Comparison of ENCODE assay signal across 11 mouse cellular contexts in the genomic region with DNA sequence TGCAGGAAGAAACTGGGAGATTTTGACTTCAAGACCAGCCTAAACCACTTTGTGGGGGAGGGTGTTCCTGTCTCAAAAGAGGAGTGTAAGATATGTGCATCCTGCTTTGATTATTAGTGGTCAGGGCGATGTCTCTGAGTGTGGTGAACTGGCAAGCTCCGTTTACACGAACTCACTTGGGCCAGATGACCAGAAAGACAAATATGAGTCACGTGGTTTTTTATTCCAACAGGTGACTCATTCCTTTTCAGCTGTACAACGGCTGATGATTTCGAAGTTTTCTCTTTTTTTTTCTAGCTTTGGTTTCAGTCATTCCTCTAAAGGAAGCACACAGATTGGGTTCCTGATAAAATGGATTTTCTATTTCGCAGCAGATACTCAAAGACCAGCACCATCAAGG. TPM values are rescaled to one million over a fixed set of nuclear protein-coding genes. Genes with fewer than 3 reads are reported as not detected.
DNase-seq lines count a peak whose midpoint lies in the region; ATAC-seq and TF ChIP-seq lines count a peak whose summit lies in the region.
"Had no signal": no experiment of that assay in that cellular context is flagged by ENCODE, and none has a peak within 500 bp of the region (broad histone marks: within the 10 kb centered on the region; RNA-seq: fewer than 3 reads in every experiment).

No protein-coding gene starts in this region.

- DNase-seq in heart, postnatal 0 days (ENCODE audit: low spot score): no peak
- no peak for DNase-seq in heart, adult 9 months (ENCODE audit: low spot score in 2 of 2)
- no peak for DNase-seq in lung, adult 18-20 months
- peak; percentile 77 for DNase-seq in NIH3T3 (ENCODE audit: low read depth)
- DNase-seq in c-Kit-positive CD71-positive TER-119-positive erythroid progenitor cells, embryonic 14.5 days (ENCODE audit: low spot score): no peak
- DNase-seq in gastrocnemius, postnatal 10 days: no peak

- no peak overlapping the region for H3K4me3 ChIP-seq in heart, postnatal 0 days (ENCODE audit: low read depth, low read length)
- H3K4me3 ChIP-seq in lung, embryonic 16.5 days (ENCODE audit: low read length): no peak overlapping the region
- H3K4me3 ChIP-seq in neural tube, embryonic 13.5 days: no peak overlapping the region

- 0 out of 2 replicates have a peak overlapping the region, but pooled peaks have one; percentile 14 for H3K4me2 ChIP-seq in heart, postnatal 0 days (ENCODE audit: low read depth, low read length)
- peak overlapping the region; percentile 66 for H3K4me2 ChIP-seq in lung, embryonic 16.5 days (ENCODE audit: low read depth, low read length)
- H3K4me2 ChIP-seq in neural tube, embryonic 13.5 days: peak overlapping the region; percentile 60

- no peaks in the 10 kb centered on the region for H3K36me3 ChIP-seq in heart, postnatal 0 days (replicated peaks; ENCODE audit: control insufficient read depth, insufficient read depth, low read length)
- no peaks in the 10 kb centered on the region for H3K36me3 ChIP-seq in lung, embryonic 16.5 days (ENCODE audit: control insufficient read depth, insufficient read depth, low read length)
- H3K36me3 ChIP-seq in neural tube, embryonic 13.5 days: no peaks in the 10 kb centered on the region
- H3K36me3 ChIP-seq: G1E had no signal

- no peak overlapping the region for H3K27ac ChIP-seq in heart, postnatal 0 days (ENCODE audit: low read depth)
- no peak overlapping the region for H3K27ac ChIP-seq in lung, embryonic 16.5 days (ENCODE audit: low read length)
- no peak overlapping the region for H3K27ac ChIP-seq in neural tube, embryonic 13.5 days (replicated peaks)

- no peak for TF ChIP-seq CTCF in heart, postnatal 0 days (IDR thresholded peaks at IDR 0.05; ENCODE audit: low read depth)

- no peak overlapping the region for H3K9ac ChIP-seq in heart, postnatal 0 days (replicated peaks; ENCODE audit: low read depth, low read length)
- H3K9ac ChIP-seq in lung, embryonic 16.5 days (ENCODE audit: low read length): no peak overlapping the region
- no peak overlapping the region for H3K9ac ChIP-seq in neural tube, embryonic 13.5 days

- WGBS in heart, postnatal 0 days: 54% methylated on average over 7 of the region's 7 CpGs
- 54% methylated on average over 7 of the region's 7 CpGs for WGBS in lung, embryonic 16.5 days
- 85% methylated on average over 7 of the region's 7 CpGs for WGBS in neural tube, embryonic 13.5 days

- no peaks in the 10 kb centered on the region for H3K27me3 ChIP-seq in heart, postnatal 0 days (ENCODE audit: control insufficient read depth, insufficient read depth, low read length)
- H3K27me3 ChIP-seq in lung, embryonic 16.5 days (ENCODE audit: control insufficient read depth, insufficient read depth, low read depth, low read length): no peaks in the 10 kb centered on the region
- H3K27me3 ChIP-seq in neural tube, embryonic 13.5 days: peaks cover 4% of the 10 kb centered on the region

- no peak for TF ChIP-seq EP300 in heart, postnatal 0 days (IDR thresholded peaks at IDR 0.05; ENCODE audit: low read depth)

- H3K4me1 ChIP-seq in heart, postnatal 0 days (ENCODE audit: control insufficient read depth, insufficient read depth): no peaks in the 10 kb centered on the region
- H3K4me1 ChIP-seq in lung, embryonic 16.5 days (replicated peaks; ENCODE audit: control insufficient read depth, insufficient read depth, low read length): peaks cover 5% of the 10 kb centered on the region; the same call in 1 of the 2 replicates
- peaks cover 4% of the 10 kb centered on the region for H3K4me1 ChIP-seq in neural tube, embryonic 13.5 days (replicated peaks)

- H3K9me3 ChIP-seq in heart, postnatal 0 days (replicated peaks; ENCODE audit: control insufficient read depth, low read length): no peaks in the 10 kb centered on the region
- no peaks in the 10 kb centered on the region for H3K9me3 ChIP-seq in lung, embryonic 16.5 days (ENCODE audit: control insufficient read depth, low read length)
- no peaks in the 10 kb centered on the region for H3K9me3 ChIP-seq in neural tube, embryonic 13.5 days
- H3K9me3 ChIP-seq: G1E had no signal

- no peak for ATAC-seq in heart, postnatal 0 days (ENCODE audit: insufficient read depth, low read depth)
- ATAC-seq in lung, embryonic 16.5 days (ENCODE audit: low read depth): no peak
- ATAC-seq in neural tube, embryonic 13.5 days (ENCODE audit: low read depth): no peak

RNA-seq across cellular contexts. Expression of a gene that starts 27.7 kb away (rescaled TPM):
- total RNA-seq in heart, postnatal 0 days (2014; rRNA removed; ENCODE audit: low replicate concordance): not detected in 2 replicates
- polyA plus RNA-seq in heart, postnatal 0 days (2015; fragmentation: Nextera tagmentation; extraction: Ambion mirVana): 0.14 and 0.21 TPM in 2 replicates
- polyA plus RNA-seq in lung, embryonic 16.5 days (2015; fragmentation: Nextera tagmentation; extraction: Ambion mirVana): 0.75 and 1.1 TPM in 2 replicates
- 0.15 and 0.36 TPM in 2 replicates for polyA plus RNA-seq in neural tube, embryonic 13.5 days (2015; fragmentation: Nextera tagmentation; extraction: Ambion mirVana)
- total RNA-seq in gastrocnemius, postnatal 10 days (2021): under 1 TPM; 0.14 to 0.54 TPM
- total RNA-seq: layer of hippocampus, postnatal 14 days had no signal
- polyA plus RNA-seq: G1E had no signal

RNA-seq across cellular contexts. Expression of a gene that starts 43.5 kb away (rescaled TPM):
- total RNA-seq in heart, postnatal 0 days (2014; rRNA removed; ENCODE audit: low replicate concordance): 38.9 and 54.8 TPM in 2 replicates
- polyA plus RNA-seq in heart, postnatal 0 days (2015; fragmentation: Nextera tagmentation; extraction: Ambion mirVana): 34.3 and 34.4 TPM in 2 replicates
- 2.0 and 2.5 TPM in 2 replicates for polyA plus RNA-seq in lung, embryonic 16.5 days (2015; fragmentation: Nextera tagmentation; extraction: Ambion mirVana)
- polyA plus RNA-seq in neural tube, embryonic 13.5 days (2015; fragmentation: Nextera tagmentation; extraction: Ambion mirVana): 0.92 and 1.5 TPM in 2 replicates
- under 1 TPM; 0.21 to 0.95 TPM for total RNA-seq in gastrocnemius, postnatal 10 days (2021)
- total RNA-seq: neutrophil, adult 5-6 weeks had no signal
- polyA plus RNA-seq: G1E had no signal

Comparison
In these comparisons a context has a peak if more than half of its experiments do, and no peak if none do; other contexts are left out.
1. H3K4me2 ChIP-seq: peak in every context shown above with its lines; median percentile 66 in lung, embryonic 16.5 days; 60 in neural tube, embryonic 13.5 days; 14 in heart, postnatal 0 days.
2. RNA of a gene that starts 43.5 kb away (polyA plus RNA-seq): 34.3 to 34.4 TPM in heart, postnatal 0 days; 2.0 to 2.5 TPM in lung, embryonic 16.5 days and 0.92 to 1.5 TPM in neural tube, embryonic 13.5 days; every median in the first group is over 10 times any median in the second.